Mouse (Mus musculus) heart, postnatal 0 days (tissue): ENCODE measurements at regions not wholly inside any gene's neighbourhood (a gene's known extent, or its start where the extent isn't known, plus 50 kb on each side); places are given as distances from the start of the nearest gene placed in this dataset.

Experiments
- ATAC-seq: fragments of 200-750 bp; cut with Nextera tagmentation; 2 replicates; pipeline ENCODE4 v1.8.0; 2017; ENCODE audit warnings: low read depth, moderate number of reproducible peaks, moderate library complexity; ENCODE audit not compliant: insufficient read depth
- DNase-seq: peaks from one replicate; pipeline ENCODE4 v3.0.0-alpha.2; 2016; ENCODE audit warnings: low spot score
- H3K27ac ChIP-seq: fragments of 300-500 bp; sonication (generic); 2 replicates; pipeline ENCODE4 v1.5.1; 2014; ENCODE audit warnings: low read depth, mild to moderate bottlenecking
- H3K27me3 ChIP-seq: fragments of 300-500 bp; sonication (generic); 2 replicates; pipeline ENCODE4 v1.6.1; 2014; ENCODE audit warnings: low read length, mixed read lengths; ENCODE audit not compliant: control insufficient read depth, insufficient read depth
- H3K36me3 ChIP-seq: fragments of 300-500 bp; sonication (generic); replicated peaks from 2 replicates; pipeline ENCODE4 v1.6.1; 2014; ENCODE audit warnings: low read length, mixed read lengths; ENCODE audit not compliant: control insufficient read depth, insufficient read depth
- H3K4me1 ChIP-seq: fragments of 300-500 bp; sonication (generic); 2 replicates; pipeline ENCODE4 v1.6.1; 2014; ENCODE audit warnings: antibody characterized with exemption; ENCODE audit not compliant: control insufficient read depth, insufficient read depth
- H3K4me2 ChIP-seq: fragments of 300-500 bp; sonication (generic); 2 replicates; pipeline ENCODE4 v1.6.1; 2014; ENCODE audit warnings: low read depth, mild to moderate bottlenecking, low read length, moderate library complexity
- H3K4me3 ChIP-seq: fragments of 300-500 bp; sonication (generic); 2 replicates; pipeline ENCODE4 v1.5.1; 2014; ENCODE audit warnings: low read depth, low read length
- H3K9ac ChIP-seq: fragments of 300-500 bp; sonication (generic); replicated peaks from 2 replicates; pipeline ENCODE4 v1.6.1; 2014; ENCODE audit warnings: low read depth, low read length, mixed read lengths
- H3K9me3 ChIP-seq: fragments of 300-500 bp; sonication (generic); replicated peaks from 2 replicates; pipeline ENCODE4 v1.6.1; 2016; ENCODE audit warnings: low read length; ENCODE audit not compliant: control insufficient read depth
- CTCF ChIP-seq: IDR thresholded peaks from 2 replicates; pipeline ENCODE4 v1.5.1; 2016; ENCODE audit warnings: antibody characterized with exemption, control low read depth, low read depth
- EP300 ChIP-seq: IDR thresholded peaks from 2 replicates; pipeline ENCODE4 v1.6.1; 2016; ENCODE audit warnings: antibody characterized with exemption, low read depth
- WGBS: fragments of 180-500 bp; shearing (Covaris S2); extraction: QIAGEN DNeasy Blood & Tissue Kit; methylation state at CpG from one replicate; pipeline ENCODE4 v1.1.7; 2014; 5-methylcytosine and 5-hydroxymethylcytosine counted together

GRCm38 (mm10) chr17:9796225-9796988 is 126.9 kb upstream of the Pabpc6 start:
- ATAC-seq (peak; percentile 57; the same call in 1 of the 2 replicates), DNase-seq (peak; percentile 17)
- Histone ChIP-seq H3K36me3 (no peaks in the 10 kb centered on the region), H3K4me2 (no peak overlapping the region), H3K27me3 (no peaks in the 10 kb centered on the region), H3K4me3 (no peak overlapping the region), H3K9ac (no peak overlapping the region), H3K27ac (0 out of 2 replicates have a peak overlapping the region, but pooled peaks have one; percentile 25), H3K4me1 (no peaks in the 10 kb centered on the region), H3K9me3 (no peaks in the 10 kb centered on the region)
- 66% methylated on average over 13 of the region's 13 CpGs for WGBS
- TF ChIP-seq CTCF (no peak), EP300 (0 out of 2 replicates have a peak, but pooled peaks have one; percentile 45)

GRCm38 (mm10) chr17:9778866-9779265 is 109.3 kb upstream of the Pabpc6 start:
- Histone ChIP-seq H3K4me1 (peaks cover 7% of the 10 kb centered on the region), H3K27me3 (no peaks in the 10 kb centered on the region), H3K36me3 (no peaks in the 10 kb centered on the region), H3K27ac (no peak overlapping the region), H3K9ac (no peak overlapping the region), H3K4me3 (no peak overlapping the region), H3K9me3 (no peaks in the 10 kb centered on the region), H3K4me2 (no peak overlapping the region)
- DNase-seq: no peak
- no peak for ATAC-seq
- WGBS: 64% methylated on average over 5 of the region's 5 CpGs
- no peak for TF ChIP-seq EP300

- Histone ChIP-seq H3K27ac (no peak overlapping the region), H3K4me3 (no peak overlapping the region), H3K36me3 (no peaks in the 10 kb centered on the region), H3K9me3 (no peaks in the 10 kb centered on the region), H3K9ac (no peak overlapping the region), H3K4me1 (peaks cover 7% of the 10 kb centered on the region), H3K4me2 (no peak overlapping the region), H3K27me3 (no peaks in the 10 kb centered on the region)
- DNase-seq: no peak
- no peak for ATAC-seq
- TF ChIP-seq EP300: peak; percentile 64; the same call in 1 of the 2 replicates
- TF ChIP-seq CTCF: no peak
These were observed 107.6 kb upstream of the Pabpc6 start for GRCm38 (mm10) chr17:9777165-9777564.

GRCm38 (mm10) chr17:9776286-9777016 is 106.9 kb upstream of the Pabpc6 start:
- H3K36me3 ChIP-seq: no peaks in the 10 kb centered on the region
- DNase-seq: no peak
- no peak overlapping the region for H3K9ac ChIP-seq
- 71% methylated on average over 8 of the region's 9 CpGs for WGBS
- no peak for ATAC-seq
- H3K4me2 ChIP-seq: no peak overlapping the region
- no peaks in the 10 kb centered on the region for H3K9me3 ChIP-seq
- TF ChIP-seq EP300 (no peak), CTCF (no peak)
- H3K27me3 ChIP-seq: no peaks in the 10 kb centered on the region
- no peak overlapping the region for H3K27ac ChIP-seq
- peaks cover 7% of the 10 kb centered on the region for H3K4me1 ChIP-seq
- no peak overlapping the region for H3K4me3 ChIP-seq

- no peaks in the 10 kb centered on the region for H3K27me3 ChIP-seq
- no peak overlapping the region for H3K9ac ChIP-seq
- H3K36me3 ChIP-seq: no peaks in the 10 kb centered on the region
- no peak for TF ChIP-seq EP300
- no peak for TF ChIP-seq CTCF
- peaks cover 7% of the 10 kb centered on the region for H3K4me1 ChIP-seq
- H3K4me3 ChIP-seq: no peak overlapping the region
- peak overlapping the region; percentile 74 for H3K27ac ChIP-seq
- ATAC-seq (peak; percentile 18), DNase-seq (peak; percentile 43)
- 17% methylated on average over 9 of the region's 9 CpGs for WGBS
- H3K4me2 ChIP-seq: peak overlapping the region; percentile 24; the same call in 1 of the 2 replicates
- no peaks in the 10 kb centered on the region for H3K9me3 ChIP-seq
These were observed 106.2 kb upstream of the Pabpc6 start for GRCm38 (mm10) chr17:9775668-9776151.
